Mouse (Mus musculus) cerebellum, adult 9-11 months (tissue): ENCODE measurements around the gene Atrip.

Experiments
- DNase-seq: peaks from one replicate; pipeline ENCODE4 v3.0.0; 2022

The Atrip gene

DNA sequence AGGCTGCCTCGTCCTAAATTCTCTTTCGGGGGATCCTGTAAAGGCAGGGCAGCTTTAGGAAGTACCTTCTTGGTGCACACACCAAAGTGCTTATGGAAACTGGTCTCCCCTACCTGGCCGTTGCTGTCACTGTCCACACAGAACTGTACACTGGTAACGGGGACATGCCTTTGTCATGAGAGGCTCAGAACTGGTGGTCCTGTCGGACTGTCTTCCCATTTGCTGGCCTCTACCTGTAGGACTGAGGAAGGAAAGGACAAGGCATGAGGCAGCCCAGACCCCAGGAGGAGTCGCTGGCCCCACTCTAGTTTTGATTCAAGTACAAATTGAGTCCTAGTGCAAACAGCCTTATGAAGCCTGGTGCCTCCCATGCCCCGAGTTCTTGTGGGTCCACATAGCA is 42.9 kb downstream of the Atrip start:
- no peak for DNase-seq

- no peak for DNase-seq
Observed at GRCm38 (mm10) chr9:109030312-109030711, 43.6 kb downstream of the Atrip start.

GRCm38 (mm10) chr9:109028919-109029318 is 45.0 kb downstream of the Atrip start:
- DNase-seq = no peak

DNA sequence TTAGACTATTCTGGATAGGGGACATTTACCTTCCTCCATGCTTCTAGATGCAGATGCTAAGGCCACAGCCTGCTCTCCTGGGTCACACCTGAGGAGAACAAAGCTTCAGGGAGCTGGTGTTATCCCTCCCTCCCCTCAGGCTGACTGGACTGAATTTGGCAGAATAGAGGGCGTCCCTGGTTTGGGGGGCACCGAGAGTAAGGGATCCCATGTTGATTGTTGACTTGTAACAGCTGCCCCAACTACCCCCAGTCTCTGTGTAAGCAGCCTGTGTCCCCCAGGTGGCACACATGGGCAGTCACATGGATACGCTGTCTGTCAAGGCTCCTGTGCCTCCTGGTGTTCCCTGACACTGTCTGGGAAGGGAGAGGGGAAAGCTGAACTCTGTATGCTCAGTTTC is 45.5 kb downstream of the Atrip start:
- no peak for DNase-seq

GRCm38 (mm10) chr9:109027521-109027920 is 46.4 kb downstream of the Atrip start:
- no peak for DNase-seq

GRCm38 (mm10) chr9:109022866-109023685 is 50.8 kb downstream of the Atrip start:
- DNase-seq = no peak

GRCm38 (mm10) chr9:109021428-109021827 is 52.5 kb downstream of the Atrip start:
- DNase-seq = no peak

- DNase-seq = no peak
Observed at GRCm38 (mm10) chr9:109016973-109017604, 56.8 kb downstream of the Atrip start.

DNA sequence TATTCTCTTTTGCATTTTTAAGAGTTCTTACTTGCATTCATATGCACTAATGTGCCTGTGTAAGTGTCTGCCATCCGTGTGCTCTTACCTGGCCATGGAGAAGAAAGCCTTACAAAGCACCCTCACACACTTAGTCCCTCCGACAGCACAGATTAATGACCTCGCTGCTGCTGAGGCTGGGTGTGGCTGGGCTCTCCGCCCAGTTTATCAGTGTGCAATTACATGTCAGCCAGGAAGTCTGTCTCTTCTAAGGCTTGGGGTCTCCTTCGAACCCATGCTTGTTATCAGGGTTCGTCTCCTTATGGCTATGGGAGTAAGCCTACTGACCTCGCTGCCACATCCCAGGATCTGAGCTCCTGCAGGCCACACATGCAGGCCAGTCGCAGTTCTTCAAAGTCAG is 58.5 kb downstream of the Atrip start:
- no peak for DNase-seq

DNA sequence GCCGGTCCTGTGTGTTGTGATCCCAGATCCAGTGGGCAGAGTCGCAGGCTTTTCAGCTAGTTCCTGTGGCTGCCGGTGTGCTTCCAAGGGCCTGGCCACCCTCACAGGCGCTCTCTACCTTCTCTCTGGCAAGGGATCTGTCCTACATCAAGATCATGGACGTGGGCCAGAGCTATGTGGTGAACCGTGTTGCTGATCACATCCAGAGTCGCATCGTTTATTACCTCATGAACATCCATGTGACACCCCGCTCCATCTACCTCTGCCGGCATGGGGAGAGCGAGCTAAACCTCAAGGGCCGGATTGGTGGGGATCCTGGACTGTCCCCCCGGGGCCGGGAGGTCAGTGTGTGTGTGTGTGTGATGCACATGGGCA is 63.6 kb downstream of the Atrip start:
- no peak for DNase-seq

DNA sequence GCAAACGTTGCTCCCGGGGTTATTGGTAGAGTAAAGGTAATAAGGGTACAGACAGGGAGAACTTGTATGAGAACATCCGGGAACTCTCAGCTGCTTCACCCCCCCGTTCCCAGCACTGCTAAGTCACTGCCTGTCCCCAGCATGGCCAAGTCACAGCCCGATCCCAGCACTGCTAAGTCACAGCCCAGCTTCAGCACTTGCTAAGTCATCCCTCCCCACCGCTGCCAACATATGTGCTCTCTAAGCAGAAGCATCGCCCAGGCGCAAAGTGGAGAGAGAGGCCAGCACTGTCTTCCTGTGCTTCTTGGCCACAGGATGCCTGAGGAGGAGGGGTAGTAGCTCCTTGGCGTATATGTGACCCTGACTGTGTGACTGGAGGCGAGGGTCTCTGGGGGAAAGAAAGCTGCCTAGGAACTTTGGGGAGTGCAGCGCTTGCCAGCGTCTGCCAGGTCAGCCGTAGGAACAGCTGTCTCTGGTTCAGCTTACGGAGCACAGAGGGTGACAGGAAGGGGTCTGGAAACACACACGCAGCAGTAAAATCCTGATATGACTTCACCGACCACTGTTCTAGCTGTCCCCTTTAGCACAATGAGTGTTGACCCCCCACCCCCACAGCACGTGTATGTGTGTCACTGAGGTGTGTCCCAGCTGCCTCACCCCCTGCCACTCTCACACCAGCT is 64.1 kb downstream of the Atrip start:
- no peak for DNase-seq

DNA sequence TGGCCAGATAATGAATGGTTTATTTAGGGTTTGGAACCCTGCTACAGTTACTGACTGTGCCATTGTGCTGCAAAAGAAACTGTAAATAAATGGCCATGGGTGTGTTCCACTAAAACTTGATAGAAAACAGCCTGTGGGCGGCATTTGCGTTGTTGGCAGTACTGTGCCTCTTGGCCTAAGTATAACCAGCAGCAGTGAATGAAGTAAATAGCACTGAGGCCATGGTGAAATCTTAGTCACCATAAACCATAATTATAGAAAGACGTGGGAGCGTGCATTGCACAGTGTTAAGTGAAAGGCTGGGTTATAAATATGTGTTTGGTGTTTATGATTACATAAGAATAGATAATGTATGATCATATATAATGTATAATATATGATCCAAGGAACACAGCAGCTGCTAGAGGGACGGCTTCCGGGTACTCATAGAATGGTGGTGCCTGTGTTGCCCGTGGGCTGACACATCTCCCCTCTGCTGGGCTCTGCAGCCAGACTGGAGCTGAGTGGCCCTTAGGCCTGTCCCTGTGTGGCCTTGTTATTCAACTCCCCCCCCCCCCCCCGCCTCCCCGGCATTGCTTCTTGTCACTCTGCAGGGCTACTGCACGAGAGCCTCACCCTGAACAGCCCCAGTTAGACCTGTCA is 64.8 kb downstream of the Atrip start:
- DNase-seq = no peak

- no peak for DNase-seq
Observed at GRCm38 (mm10) chr9:109008081-109008480, 65.8 kb downstream of the Atrip start.
